Mouse (Mus musculus): Measurements from ENCODE around the gene Nfib.

Gene Nfib

DNA sequence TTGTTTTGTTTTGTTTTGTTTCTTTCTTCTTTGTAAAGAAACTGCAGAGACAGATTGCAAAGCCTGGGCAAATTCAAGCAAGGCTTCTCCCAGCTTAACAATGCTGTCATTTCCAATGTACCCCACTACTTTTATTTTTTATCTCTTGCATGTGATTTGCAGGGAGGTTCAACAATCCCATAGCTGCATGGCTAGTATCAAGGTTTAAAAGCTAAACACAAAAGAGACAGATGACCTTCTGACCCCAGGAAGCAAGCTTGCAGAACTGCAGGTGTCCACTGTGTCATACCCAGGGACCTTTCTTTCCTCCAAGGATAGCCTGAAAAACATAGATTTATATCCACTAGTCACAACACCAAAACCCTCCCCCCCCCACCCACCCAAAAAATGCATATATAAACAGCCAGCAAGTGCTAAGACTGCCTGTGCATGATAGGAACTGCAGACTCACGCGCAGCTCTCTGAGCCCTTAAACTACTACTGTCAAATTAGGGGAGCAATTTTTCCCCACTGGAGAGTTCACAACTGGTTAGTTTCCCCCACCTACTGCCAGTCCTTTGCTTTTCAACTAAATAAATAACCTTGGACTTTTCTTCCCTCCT, 196.3 kb downstream of the Nfib start:
- DNase-seq = no peak

DNA sequence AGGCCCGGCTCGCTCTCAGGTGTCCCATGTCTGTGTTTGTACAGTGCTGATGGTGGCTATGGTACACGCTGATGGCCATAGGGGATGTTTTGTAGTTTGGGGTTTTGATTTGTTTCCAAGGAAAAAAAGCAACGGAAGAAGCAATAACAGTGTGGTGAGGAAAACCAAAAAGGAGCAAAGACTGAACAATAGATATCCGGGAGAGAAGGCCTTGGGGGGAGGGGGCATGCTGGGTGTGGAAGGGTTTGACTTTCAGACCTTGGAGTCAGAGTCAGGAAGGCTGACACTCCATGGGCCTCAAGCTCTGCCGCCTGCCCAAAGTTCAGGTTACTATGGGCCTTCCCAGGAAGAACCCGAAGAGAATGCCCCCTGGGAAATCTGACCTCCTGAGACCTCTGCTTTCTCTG, 197.3 kb downstream of the Nfib start:
- no peak for DNase-seq

GRCm38 (mm10) chr4:82507541-82508280, 197.8 kb downstream of the Nfib start:
- DNase-seq = no peak

GRCm38 (mm10) chr4:82506731-82507331, 198.7 kb downstream of the Nfib start:
- DNase-seq = no peak

- DNase-seq = no peak
Measured at GRCm38 (mm10) chr4:82506081-82506730, 199.3 kb downstream of the Nfib start.

DNA sequence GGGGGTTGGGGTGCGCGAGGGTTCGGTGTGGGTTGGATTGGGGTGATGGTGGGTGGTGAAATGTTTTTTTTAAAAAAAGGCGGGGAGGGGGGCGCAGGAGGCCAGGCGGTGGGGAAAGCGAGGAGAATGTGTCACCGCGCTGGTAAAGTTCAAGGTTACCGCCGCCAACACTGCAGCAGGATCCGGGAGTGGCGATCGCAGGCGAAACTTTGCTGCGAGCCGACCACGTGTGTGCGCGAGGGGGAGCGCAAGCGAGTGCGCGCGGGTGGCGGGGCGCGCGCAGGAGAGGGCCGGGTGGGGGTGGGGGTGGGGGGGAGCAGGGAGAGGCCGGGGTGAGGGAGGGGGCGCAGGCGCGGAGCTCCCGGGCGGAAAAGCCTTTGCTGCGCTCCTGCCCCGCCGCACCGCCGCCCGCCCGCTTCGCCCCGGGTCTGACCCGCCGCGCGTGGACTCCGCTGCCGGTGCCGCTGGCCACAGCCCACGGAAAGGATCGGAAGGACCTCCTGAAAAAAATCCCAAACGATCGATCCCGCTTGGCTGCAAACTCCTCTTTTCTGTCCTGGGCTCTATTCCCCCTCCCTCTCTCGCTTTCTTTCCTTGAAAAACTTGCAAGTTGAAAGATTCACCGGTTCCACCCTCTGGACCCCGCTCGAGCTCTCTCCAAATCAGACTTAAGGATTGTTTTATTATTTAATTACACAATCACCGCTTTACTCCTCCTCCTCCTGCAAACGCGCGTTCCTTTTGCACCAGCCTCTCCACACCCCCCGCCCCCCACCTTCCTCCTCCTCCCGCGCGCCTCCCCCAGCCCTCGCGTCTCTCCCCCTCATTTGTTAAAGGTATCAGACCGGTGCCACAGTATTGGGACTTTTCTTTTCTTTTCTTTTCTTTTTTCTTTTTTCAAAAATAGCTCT, 200.2 kb downstream of the Nfib start:
- DNase-seq = no peak

GRCm38 (mm10) chr4:82504284-82505120, 201.0 kb downstream of the Nfib start:
- DNase-seq = no peak

DNA sequence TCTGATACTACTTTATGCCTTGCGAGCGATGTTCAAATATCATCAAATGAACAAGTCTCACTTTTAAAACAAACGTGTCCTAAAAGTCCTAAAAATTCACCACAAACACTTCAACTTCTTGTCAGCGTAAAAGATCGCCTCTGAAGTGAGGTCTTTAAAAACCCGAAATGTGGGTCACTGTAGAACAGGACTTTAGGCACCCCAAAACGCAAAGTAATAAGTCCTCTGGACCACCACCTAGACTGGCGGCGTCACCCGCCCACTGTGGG, 201.6 kb downstream of the Nfib start:
- DNase-seq = no peak

DNA sequence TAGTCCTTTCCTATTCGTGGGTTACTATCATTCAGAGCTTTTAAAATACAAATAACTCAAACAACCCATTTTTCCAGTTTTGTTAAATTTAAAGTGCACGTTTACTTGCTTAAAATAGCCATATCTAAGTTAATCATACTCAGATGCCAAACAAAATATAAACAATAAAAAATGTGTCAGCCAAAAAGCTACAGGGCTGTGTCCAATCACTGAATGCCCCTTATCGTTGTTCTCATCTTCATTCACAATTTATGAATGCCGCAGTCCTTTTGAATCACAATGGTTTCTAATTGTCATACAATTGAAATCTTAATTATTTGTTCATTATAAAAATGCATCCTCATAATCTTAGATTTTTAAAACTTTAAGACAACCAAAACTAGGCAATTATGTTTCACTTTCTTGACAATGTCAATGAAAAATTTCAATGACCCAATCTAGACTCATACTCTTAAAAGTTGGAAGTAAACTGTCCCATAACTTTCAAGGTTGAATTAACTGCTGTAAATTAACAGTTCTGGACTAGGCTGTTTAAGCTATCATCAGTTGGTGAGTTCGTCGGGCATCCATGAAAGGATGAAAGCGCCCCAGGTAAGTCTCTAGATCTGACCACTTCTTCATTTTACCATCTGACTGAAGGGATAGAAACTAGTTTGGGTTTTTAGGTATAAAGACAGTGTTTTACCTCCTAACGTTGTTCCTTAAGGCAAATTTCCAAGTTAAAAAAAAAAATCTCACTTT, 202.1 kb downstream of the Nfib start:
- DNase-seq = no peak

- DNase-seq = no peak
Measured at GRCm38 (mm10) chr4:82502611-82503010, 202.9 kb downstream of the Nfib start.

DNA sequence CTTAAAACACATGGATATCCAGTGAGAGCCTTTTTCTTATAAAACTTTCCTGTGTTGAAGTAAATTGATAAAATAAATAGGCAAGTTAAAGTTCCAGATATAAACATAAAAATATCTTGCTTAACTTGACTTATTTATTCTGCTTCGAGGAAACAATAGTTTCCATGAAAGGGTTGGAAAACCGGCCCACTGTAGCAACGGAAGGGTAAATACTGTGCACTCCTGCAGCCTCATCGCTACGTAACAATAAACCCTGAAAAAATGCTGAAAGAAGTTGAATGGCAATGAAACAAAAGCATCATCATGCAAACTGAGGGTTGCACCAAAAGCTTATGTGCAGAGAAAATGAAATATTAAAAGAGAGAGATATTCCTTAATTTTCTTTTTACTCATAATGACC, 203.5 kb downstream of the Nfib start:
- DNase-seq = no peak

GRCm38 (mm10) chr4:82500578-82501098, 204.9 kb downstream of the Nfib start:
- no peak for DNase-seq

DNA sequence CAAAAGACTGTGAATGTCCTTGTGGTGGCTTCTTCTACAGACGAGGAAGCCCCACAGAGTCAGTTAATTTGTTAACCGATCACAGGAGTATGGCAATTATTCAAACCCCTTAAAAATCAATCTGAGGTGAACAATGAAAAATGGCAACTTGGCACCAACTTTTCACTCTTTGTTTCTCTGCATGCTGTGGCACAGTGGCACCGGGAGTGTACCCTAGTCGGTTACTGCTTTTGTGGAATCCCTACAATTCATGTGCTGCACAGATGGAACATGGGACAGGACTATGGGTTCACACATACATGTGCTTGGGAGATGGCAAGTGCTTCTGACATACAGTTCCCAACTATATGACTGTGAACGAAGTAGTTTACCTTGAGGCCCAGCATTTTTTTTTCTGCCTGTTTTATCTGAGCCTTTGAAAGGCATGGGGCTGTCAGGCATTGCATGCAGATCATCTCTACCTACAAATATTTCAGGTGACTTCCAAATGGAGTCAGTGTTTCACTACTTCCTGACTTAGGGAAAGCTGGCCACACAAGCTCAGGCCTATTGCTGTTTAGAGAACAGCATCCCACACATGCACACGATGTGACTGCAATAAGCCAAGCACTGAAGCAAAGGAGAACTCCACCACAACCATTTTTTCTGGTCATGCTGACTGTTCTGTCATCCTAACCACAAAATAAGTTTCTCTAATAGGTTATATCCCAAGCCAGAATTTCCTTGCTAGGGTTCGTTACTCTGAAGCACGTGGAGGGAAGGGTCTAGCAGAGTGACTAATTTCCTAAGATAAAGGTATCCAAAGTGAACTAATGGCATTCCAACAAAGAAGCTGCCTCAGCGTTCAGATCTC, 205.6 kb downstream of the Nfib start:
- no peak for DNase-seq

- no peak for DNase-seq
Measured at GRCm38 (mm10) chr4:82499238-82499637, 206.3 kb downstream of the Nfib start.

DNA sequence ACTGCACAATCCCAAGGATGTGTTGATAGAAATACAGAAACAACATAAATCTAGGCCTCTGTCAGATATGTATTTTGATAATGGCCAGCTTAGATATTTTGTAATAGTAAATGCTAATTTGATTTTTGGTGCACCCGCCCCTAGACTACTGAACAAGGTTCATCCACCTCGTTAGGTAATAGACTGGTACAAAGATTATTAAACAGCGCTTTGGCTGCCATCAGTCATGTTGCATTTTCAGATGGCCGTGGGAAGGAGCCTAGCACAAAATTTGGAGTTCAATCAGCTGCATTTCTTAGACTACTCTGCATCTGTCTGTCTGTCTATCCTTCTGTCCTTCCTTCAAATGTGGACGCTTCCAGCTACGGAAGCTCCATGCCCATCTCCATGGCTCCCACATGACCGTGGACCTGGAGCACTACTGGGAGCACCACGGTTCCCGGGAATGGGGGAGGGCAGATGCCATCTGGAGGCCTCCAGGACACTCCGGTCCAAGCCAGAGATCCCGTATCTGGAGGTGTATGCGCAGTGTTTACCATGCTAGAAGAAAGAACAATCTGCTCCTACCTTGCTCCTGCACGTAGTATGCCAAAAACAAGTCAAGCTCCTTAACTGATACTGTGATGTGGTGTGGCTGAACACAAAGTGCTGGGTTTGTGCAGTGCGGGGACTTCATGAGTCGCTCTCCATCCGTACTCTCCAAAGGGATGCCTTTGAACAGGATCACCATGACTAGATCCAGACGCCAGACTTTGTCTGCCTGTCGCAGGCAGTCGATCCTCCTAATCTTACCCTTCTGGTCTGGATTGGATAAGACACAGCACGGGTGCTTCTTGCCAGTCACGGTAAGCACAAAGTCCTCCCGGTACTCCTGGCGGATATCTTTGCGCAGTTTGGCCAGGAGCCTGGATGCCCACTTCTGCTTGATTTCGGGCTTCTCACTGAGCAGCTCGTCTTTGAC, 207.6 kb downstream of the Nfib start:
- DNase-seq = no peak

- DNase-seq = no peak
Measured at GRCm38 (mm10) chr4:82497141-82497566, 208.4 kb downstream of the Nfib start.

- no peak for DNase-seq
Measured at GRCm38 (mm10) chr4:82496383-82496782, 209.2 kb downstream of the Nfib start.

DNA sequence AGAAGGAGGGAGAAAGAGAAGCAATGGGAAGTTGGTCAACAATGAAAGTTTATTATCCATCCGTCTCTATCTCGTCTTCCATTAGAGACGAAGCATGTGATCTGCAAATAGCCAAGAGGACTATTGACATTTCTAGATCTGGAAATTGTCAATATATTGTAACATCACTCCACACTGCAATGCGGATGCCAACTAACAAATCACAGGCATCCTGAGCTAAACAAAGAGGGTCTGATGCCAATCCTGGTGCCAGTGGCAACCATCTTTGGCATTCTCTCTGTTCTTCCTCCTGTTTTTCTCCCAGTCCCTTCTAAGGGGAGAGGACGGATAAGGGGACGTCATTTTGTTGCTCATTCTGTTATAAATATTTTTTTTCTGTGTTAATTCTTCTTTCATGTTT, 209.9 kb downstream of the Nfib start:
- DNase-seq = no peak

DNA sequence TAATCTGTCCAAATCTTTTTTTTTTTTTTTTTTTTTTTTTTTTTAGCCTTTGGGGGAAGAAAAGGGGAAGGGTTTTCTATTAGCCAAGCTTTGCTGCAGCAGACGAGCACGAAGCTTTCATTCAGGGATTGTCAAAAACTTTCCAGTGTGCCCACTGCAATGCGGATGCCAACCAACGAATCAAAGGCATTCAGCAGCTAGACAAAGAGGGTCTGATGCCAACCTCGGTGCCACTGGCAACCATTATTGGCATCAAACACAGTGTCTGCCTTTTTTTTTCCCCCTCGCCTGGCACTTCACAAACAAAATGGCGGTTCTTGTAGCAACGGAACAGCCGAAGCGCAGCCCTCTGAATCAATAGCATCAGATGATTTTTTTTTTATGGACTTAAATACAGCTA, 210.7 kb downstream of the Nfib start:
- DNase-seq = no peak
